ENCODE assay signal across 16 mouse cellular contexts in genomic region chr15:103251595-103251994, GRCm38 (mm10). TPM values are rescaled to one million over a fixed set of nuclear protein-coding genes. Genes with fewer than 3 reads are reported as not detected.
A peak's percentile ranks its signal among the peaks of the same experiment; 100 is the strongest.
DNase-seq lines count a peak whose midpoint lies in the region; ATAC-seq and TF ChIP-seq lines count a peak whose summit lies in the region.
"Had no signal": no experiment of that assay in that cellular context is flagged by ENCODE, and none has a peak within 500 bp of the region (broad histone marks: within the 10 kb centered on the region; RNA-seq: fewer than 3 reads in every experiment).

No protein-coding gene starts in this region.

- peaks cover 22% of the 10 kb centered on the region for H3K36me3 ChIP-seq in heart, embryonic 11.5 days (ENCODE audit: control insufficient read depth, insufficient read depth, low read length)
- H3K36me3 ChIP-seq in G1E (replicated peaks) = peaks cover 68% of the 10 kb centered on the region
- peaks cover 94% of the 10 kb centered on the region for H3K36me3 ChIP-seq in erythroblast, embryonic 14.5 days (ENCODE audit: control insufficient read depth)
- peaks cover 29% of the 10 kb centered on the region for H3K36me3 ChIP-seq in forebrain, embryonic 13.5 days (ENCODE audit: poor library complexity, severe bottlenecking)

- H3K9ac ChIP-seq in heart, embryonic 11.5 days (ENCODE audit: low read depth, low read length) = no peak overlapping the region
- H3K9ac ChIP-seq in forebrain, embryonic 13.5 days = no peak overlapping the region
- H3K9ac ChIP-seq: midbrain, embryonic 12.5 days had no signal

- H3K4me1 ChIP-seq in heart, embryonic 11.5 days (ENCODE audit: control insufficient read depth, insufficient read depth, low read length) = peaks cover 9% of the 10 kb centered on the region
- peaks cover 73% of the 10 kb centered on the region for H3K4me1 ChIP-seq in G1E (ENCODE audit: insufficient read depth, low read depth, low read length)
- H3K4me1 ChIP-seq in erythroblast, embryonic 14.5 days (ENCODE audit: control insufficient read depth) = peaks cover 77% of the 10 kb centered on the region
- peaks cover 13% of the 10 kb centered on the region for H3K4me1 ChIP-seq in forebrain, embryonic 13.5 days

- no peaks in the 10 kb centered on the region for H3K9me3 ChIP-seq in heart, embryonic 11.5 days (replicated peaks; ENCODE audit: control insufficient read depth, low read length)
- no peaks in the 10 kb centered on the region for H3K9me3 ChIP-seq in G1E (replicated peaks)
- H3K9me3 ChIP-seq in erythroblast, embryonic 14.5 days (ENCODE audit: control insufficient read depth, low read length) = no peaks in the 10 kb centered on the region; the same call in 1 of the 2 replicates
- no peaks in the 10 kb centered on the region for H3K9me3 ChIP-seq in forebrain, embryonic 13.5 days (replicated peaks)
- H3K9me3 ChIP-seq: midbrain, embryonic 12.5 days had no signal

- ATAC-seq in heart, embryonic 11.5 days (replicated peaks; ENCODE audit: insufficient number of reproducible peaks, low FRiP score, low TSS enrichment) = peak; percentile 67
- ATAC-seq in G1E (ENCODE audit: extremely low read depth, insufficient number of reproducible peaks, low FRiP score, poor library complexity, severe bottlenecking) = peak; percentile 65
- peak; percentile 45 for ATAC-seq in megakaryocyte-erythroid progenitor cell, adult 5-6 weeks (replicated peaks; ENCODE audit: low FRiP score, low TSS enrichment, poor library complexity, severe bottlenecking)
- no peak for ATAC-seq in forebrain, embryonic 13.5 days

- H3K27me3 ChIP-seq in heart, embryonic 11.5 days (ENCODE audit: control insufficient read depth, insufficient read depth, low read length) = no peaks in the 10 kb centered on the region
- H3K27me3 ChIP-seq in G1E (ENCODE audit: insufficient read depth, low read length) = no peaks in the 10 kb centered on the region
- no peaks in the 10 kb centered on the region; the same call in 1 of the 2 replicates for H3K27me3 ChIP-seq in erythroblast, embryonic 14.5 days (ENCODE audit: control insufficient read depth)
- peaks cover 19% of the 10 kb centered on the region for H3K27me3 ChIP-seq in forebrain, embryonic 13.5 days

- peak overlapping the region; percentile 58 for H3K4me2 ChIP-seq in heart, embryonic 11.5 days
- H3K4me2 ChIP-seq in forebrain, embryonic 13.5 days = no peak overlapping the region
- H3K4me2 ChIP-seq: midbrain, embryonic 12.5 days had no signal

- H3K4me3 ChIP-seq in heart, embryonic 11.5 days (ENCODE audit: low read depth, low read length) = peak overlapping the region; percentile 16; the same call in 1 of the 2 replicates
- peak overlapping the region; percentile 87 for H3K4me3 ChIP-seq in G1E (ENCODE audit: low read depth, low read length)
- H3K4me3 ChIP-seq in erythroblast, embryonic 14.5 days (replicated peaks) = peak overlapping the region; percentile 83
- no peak overlapping the region for H3K4me3 ChIP-seq in forebrain, embryonic 13.5 days
- H3K4me3 ChIP-seq: left cerebral cortex, adult 2 months; midbrain, embryonic 12.5 days had no signal

- H3K27ac ChIP-seq in heart, embryonic 11.5 days (ENCODE audit: low read depth, low read length) = peak overlapping the region; percentile 76
- no peak overlapping the region for H3K27ac ChIP-seq in forebrain, embryonic 13.5 days
- H3K27ac ChIP-seq: left cerebral cortex, adult 2 months had no signal

- DNase-seq in heart, postnatal 25 days (ENCODE audit: low spot score) = no peak
- peak; percentile 67 for DNase-seq in G1E (ENCODE audit: low spot score)
- no peak for DNase-seq in layer of hippocampus, postnatal 10 days (ENCODE audit: low spot score in 2 of 2)
- no peak for DNase-seq in left cerebral cortex, adult 9 months (ENCODE audit: low spot score in 2 of 2)
- DNase-seq: adrenal gland, adult 2 months; B cell, adult 2 months; cerebellum, adult 11 months; lung, adult 18-20 months had no signal

- intact Hi-C loops in heart, postnatal 25 days (cut with DNase I) = loop anchor here (2.0 to 10.0 kb wide), 2 partner anchors 27 to 53 kb away; no protein-coding TSS in a partner anchor

- 4% methylated on average over 1 of the region's 1 CpGs for WGBS in heart, embryonic 11.5 days (ENCODE audit: insufficient replicate concordance)
- 88% methylated on average over 1 of the region's 1 CpGs for WGBS in forebrain, embryonic 13.5 days

- TF ChIP-seq CTCF in G1E (IDR thresholded peaks at IDR 0.05; ENCODE audit: low read depth, low read length) = no peak

RNA-seq across cellular contexts. Expression of gene Nfe2, which starts 6.6 kb away (rescaled TPM):
- 21.9 and 24.2 TPM in 2 replicates for polyA plus RNA-seq in heart, embryonic 11.5 days (2014; fragmentation: Nextera tagmentation; extraction: Ambion mirVana)
- under 1 TPM; 0.42 to 0.64 TPM for total RNA-seq in heart, postnatal 25 days (2021)
- total RNA-seq in G1E (2014; fragmentation: Nextera tagmentation) = 254 and 313 TPM in 2 replicates
- total RNA-seq in G1E (2017) = 177 TPM in 2 replicates
- polyA plus RNA-seq in G1E (2012) = 151 and 155 TPM in 2 replicates
- 46.0 and 48.8 TPM in 2 replicates for polyA plus RNA-seq in erythroblast, embryonic 14.5 days (2012)
- 145 and 147 TPM in 2 replicates for total RNA-seq in megakaryocyte-erythroid progenitor cell, adult 5-6 weeks (2014; fragmentation: Nextera tagmentation)
- total RNA-seq in megakaryocyte-erythroid progenitor cell, adult 5-6 weeks (2017) = 124 and 142 TPM in 2 replicates
- under 1 TPM in 1 of 2 experiments, not detected in 1; 0.39 TPM for total RNA-seq in layer of hippocampus, postnatal 10 days (2021)
- 0.57 and 1.6 TPM in 2 replicates for polyA plus RNA-seq in forebrain, embryonic 13.5 days (2015; fragmentation: Nextera tagmentation; extraction: Ambion mirVana)
- total RNA-seq: gastrocnemius, adult 18-20 months; left cerebral cortex, adult 2 months had no signal

RNA-seq across cellular contexts. Expression of gene Hnrnpa1, which starts 11.4 kb away (rescaled TPM):
- 572 and 590 TPM in 2 replicates for polyA plus RNA-seq in heart, embryonic 11.5 days (2014; fragmentation: Nextera tagmentation; extraction: Ambion mirVana)
- total RNA-seq in heart, postnatal 25 days (2021) = 100 to 1,000 TPM; 133 to 153 TPM
- total RNA-seq in G1E (2014; fragmentation: Nextera tagmentation) (379 and 391 TPM in 2 replicates), G1E (2017) (797 and 984 TPM in 2 replicates)
- 143 and 212 TPM in 2 replicates for polyA plus RNA-seq in G1E (2012)
- 6.0 and 6.4 TPM in 2 replicates for polyA plus RNA-seq in erythroblast, embryonic 14.5 days (2012)
- 845 and 937 TPM in 2 replicates for total RNA-seq in megakaryocyte-erythroid progenitor cell, adult 5-6 weeks (2014; fragmentation: Nextera tagmentation)
- total RNA-seq in megakaryocyte-erythroid progenitor cell, adult 5-6 weeks (2017) = 2,161 and 2,727 TPM in 2 replicates
- total RNA-seq in layer of hippocampus, postnatal 10 days (2021) = 100 to 1,000 TPM; 399 to 417 TPM
- 1,312 and 1,385 TPM in 2 replicates for polyA plus RNA-seq in forebrain, embryonic 13.5 days (2015; fragmentation: Nextera tagmentation; extraction: Ambion mirVana)

RNA-seq across cellular contexts. Expression of gene Cbx5, which starts 12.0 kb away (rescaled TPM):
- polyA plus RNA-seq in heart, embryonic 11.5 days (2014; fragmentation: Nextera tagmentation; extraction: Ambion mirVana) = 139 and 146 TPM in 2 replicates
- 10 to 100 TPM; 55.9 to 63.9 TPM for total RNA-seq in heart, postnatal 25 days (2021)
- total RNA-seq in G1E (2014; fragmentation: Nextera tagmentation) (261 and 300 TPM in 2 replicates), G1E (2017) (215 and 278 TPM in 2 replicates)
- 7.0 and 9.5 TPM in 2 replicates for polyA plus RNA-seq in G1E (2012)
- 0.74 and 0.95 TPM in 2 replicates for polyA plus RNA-seq in erythroblast, embryonic 14.5 days (2012)
- total RNA-seq in megakaryocyte-erythroid progenitor cell, adult 5-6 weeks (2014; fragmentation: Nextera tagmentation) = 151 and 165 TPM in 2 replicates
- 183 and 300 TPM in 2 replicates for total RNA-seq in megakaryocyte-erythroid progenitor cell, adult 5-6 weeks (2017)
- total RNA-seq in layer of hippocampus, postnatal 10 days (2021) = 100 to 1,000 TPM; 181 to 188 TPM
- polyA plus RNA-seq in forebrain, embryonic 13.5 days (2015; fragmentation: Nextera tagmentation; extraction: Ambion mirVana) = 161 and 174 TPM in 2 replicates

RNA-seq across cellular contexts. Expression of gene Copz1, which starts 20.9 kb away (rescaled TPM):
- polyA plus RNA-seq in heart, embryonic 11.5 days (2014; fragmentation: Nextera tagmentation; extraction: Ambion mirVana) = 217 and 221 TPM in 2 replicates
- 10 to 100 TPM; 51.8 to 53.4 TPM for total RNA-seq in heart, postnatal 25 days (2021)
- 494 and 507 TPM in 2 replicates for total RNA-seq in G1E (2014; fragmentation: Nextera tagmentation)
- 182 and 184 TPM in 2 replicates for total RNA-seq in G1E (2017)
- polyA plus RNA-seq in G1E (2012) = 72.4 and 97.2 TPM in 2 replicates
- 8.2 and 9.1 TPM in 2 replicates for polyA plus RNA-seq in erythroblast, embryonic 14.5 days (2012)
- 218 and 249 TPM in 2 replicates for total RNA-seq in megakaryocyte-erythroid progenitor cell, adult 5-6 weeks (2014; fragmentation: Nextera tagmentation)
- 53.9 and 91.2 TPM in 2 replicates for total RNA-seq in megakaryocyte-erythroid progenitor cell, adult 5-6 weeks (2017)
- total RNA-seq in layer of hippocampus, postnatal 10 days (2021) = 100 to 1,000 TPM; 111 to 112 TPM
- polyA plus RNA-seq in forebrain, embryonic 13.5 days (2015; fragmentation: Nextera tagmentation; extraction: Ambion mirVana) = 219 and 232 TPM in 2 replicates

RNA-seq across cellular contexts. Expression of gene Gpr84, which starts 58.8 kb away (rescaled TPM):
- 0.41 and 0.53 TPM in 2 replicates for polyA plus RNA-seq in heart, embryonic 11.5 days (2014; fragmentation: Nextera tagmentation; extraction: Ambion mirVana)
- total RNA-seq in heart, postnatal 25 days (2021) = not detected
- total RNA-seq in G1E (2014; fragmentation: Nextera tagmentation) (not detected in 2 replicates), G1E (2017) (not detected in 2 replicates)
- not detected in 2 replicates for polyA plus RNA-seq in G1E (2012)
- not detected in 2 replicates for polyA plus RNA-seq in erythroblast, embryonic 14.5 days (2012)
- total RNA-seq in megakaryocyte-erythroid progenitor cell, adult 5-6 weeks (2014; fragmentation: Nextera tagmentation) = 0.49 TPM in 1 of 2 replicates, not detected in the other
- total RNA-seq in megakaryocyte-erythroid progenitor cell, adult 5-6 weeks (2017) = 0.34 and 1.3 TPM in 2 replicates
- 1 to 10 TPM in 1 of 2 experiments, under 1 TPM in 1; 0.89 to 1.0 TPM for total RNA-seq in layer of hippocampus, postnatal 10 days (2021)
- 0.30 and 0.41 TPM in 2 replicates for polyA plus RNA-seq in forebrain, embryonic 13.5 days (2015; fragmentation: Nextera tagmentation; extraction: Ambion mirVana)
- total RNA-seq: adrenal gland, adult 2 months; gastrocnemius, adult 18-20 months had no signal
- polyA plus RNA-seq: heart, embryonic 16.5 days had no signal

Comparison
In these comparisons a context has a peak if more than half of its experiments do, and no peak if none do; other contexts are left out.
1. RNA of gene Nfe2, which starts 6.6 kb away (total RNA-seq): 177 to 313 TPM in G1E and 124 to 147 TPM in megakaryocyte-erythroid progenitor cell, adult 5-6 weeks; 0.42 to 0.64 TPM in heart, postnatal 25 days and 0.39 TPM in layer of hippocampus, postnatal 10 days; every median in the first group is over 10 times any median in the second.